Comparison of ENCODE assay signal across 8 mouse cellular contexts in the genomic region with DNA sequence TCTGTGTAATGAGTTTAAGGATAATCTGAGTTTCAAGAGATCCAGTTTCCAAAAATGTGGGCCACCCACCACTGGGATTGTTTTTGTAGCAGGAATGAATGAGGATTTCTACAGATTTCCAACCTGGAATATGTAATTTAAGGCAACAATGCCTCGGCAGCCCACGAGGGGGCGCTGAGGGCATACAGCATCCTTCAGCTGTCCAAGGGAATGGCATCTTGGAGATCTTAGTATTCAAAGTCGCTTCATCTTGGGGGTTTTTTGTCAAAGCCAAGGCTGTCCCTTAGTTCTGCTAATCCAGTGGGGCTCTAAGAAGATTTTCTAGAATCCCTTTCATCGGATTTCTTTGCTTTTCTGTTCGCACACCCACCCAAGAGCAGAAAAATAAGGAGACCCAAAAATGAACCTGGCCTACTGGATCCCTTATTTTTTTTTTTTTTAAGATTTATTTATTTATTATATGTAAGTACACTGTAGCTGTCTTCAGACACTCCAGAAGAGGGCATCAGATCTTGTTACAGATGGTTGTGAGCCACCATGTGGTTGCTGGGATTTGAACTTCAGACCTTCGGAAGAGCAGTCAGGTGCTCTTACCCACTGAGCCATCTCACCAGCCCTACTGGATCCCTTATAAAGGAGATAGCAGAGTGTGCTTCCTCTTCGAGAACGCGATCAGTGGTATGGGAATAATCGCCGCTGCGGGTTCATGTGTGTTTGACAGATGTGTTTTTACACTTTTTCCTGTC. TPM values are rescaled to one million over a fixed set of nuclear protein-coding genes. Genes with fewer than 3 reads are reported as not detected.
DNase-seq lines count a peak whose midpoint lies in the region; ATAC-seq and TF ChIP-seq lines count a peak whose summit lies in the region.

No protein-coding gene starts in this region.

- no peak overlapping the region for H3K9ac ChIP-seq in forebrain, postnatal 0 days
- no peak overlapping the region for H3K9ac ChIP-seq in forebrain, embryonic 16.5 days (replicated peaks; ENCODE audit: low read depth, low read length)
- H3K9ac ChIP-seq in MEL (ENCODE audit: control insufficient read depth, low read depth, low read length, poor library complexity, severe bottlenecking) = peak overlapping the region; percentile 58

- H3K4me3 ChIP-seq in forebrain, postnatal 0 days (ENCODE audit: low read depth, low read length) = no peak overlapping the region
- no peak overlapping the region for H3K4me3 ChIP-seq in forebrain, embryonic 16.5 days (replicated peaks; ENCODE audit: low read length)
- H3K4me3 ChIP-seq in MEL (ENCODE audit: control insufficient read depth in 1 of 2, insufficient read depth in 1 of 2, low read depth in 2 of 2, low read length in 2 of 2) = peak overlapping the region; percentile 64 to 67
- no peak overlapping the region for H3K4me3 ChIP-seq in spleen, adult 2 months (ENCODE audit: extremely low read depth, insufficient read depth, insufficient read length)

- peak; percentile 44 for ATAC-seq in forebrain, postnatal 0 days
- no peak for ATAC-seq in forebrain, embryonic 16.5 days

- 49% methylated on average over 13 of the region's 13 CpGs for WGBS in forebrain, postnatal 0 days
- WGBS in forebrain, embryonic 16.5 days = 49% methylated on average over 13 of the region's 13 CpGs
- WGBS in spleen, adult 2 months = 43% methylated on average over 13 of the region's 13 CpGs

- H3K4me2 ChIP-seq in forebrain, postnatal 0 days (ENCODE audit: low read depth) = no peak overlapping the region
- H3K4me2 ChIP-seq in forebrain, embryonic 16.5 days (ENCODE audit: low read length) = no peak overlapping the region

- DNase-seq in forebrain, postnatal 0 days = peak; percentile 88
- peak; percentile 84 for DNase-seq in MEL (ENCODE audit: low read depth, low spot score)
- DNase-seq in cerebellum, adult 9-10 months = peak; percentile 88
- peak; percentile 48 for DNase-seq in gastrocnemius, postnatal 14 days
- DNase-seq in layer of hippocampus, postnatal 36 days = peak; percentile 56 to 64
- DNase-seq in lung, postnatal 4 days = peak; percentile 62 to 76
- DNase-seq in spleen, adult 2 months (ENCODE audit: low read depth in 1 of 2, low spot score in 2 of 2) = peak in 1 of 2 experiments; percentile 46

- peaks cover 5% of the 10 kb centered on the region for H3K79me2 ChIP-seq in MEL (ENCODE audit: control insufficient read depth, insufficient read depth, low read length, poor library complexity)

- no peaks in the 10 kb centered on the region for H3K9me3 ChIP-seq in forebrain, postnatal 0 days (ENCODE audit: low read length)
- H3K9me3 ChIP-seq in forebrain, embryonic 16.5 days (ENCODE audit: control insufficient read depth, low read length) = no peaks in the 10 kb centered on the region
- no peaks in the 10 kb centered on the region for H3K9me3 ChIP-seq in MEL (replicated peaks; ENCODE audit: insufficient read depth, low read length)

- H3K4me1 ChIP-seq in forebrain, postnatal 0 days (ENCODE audit: insufficient read depth) = no peaks in the 10 kb centered on the region
- H3K4me1 ChIP-seq in forebrain, embryonic 16.5 days (replicated peaks; ENCODE audit: control insufficient read depth, insufficient read depth, low read length) = peaks cover 4% of the 10 kb centered on the region; the same call in 1 of the 2 replicates
- H3K4me1 ChIP-seq in MEL (ENCODE audit: control insufficient read depth in 1 of 2, insufficient read depth in 2 of 2, low read length in 2 of 2) = peaks cover 2 to 3% of the 10 kb centered on the region in 2 experiments; a peak in 2 of 4 replicates
- no peaks in the 10 kb centered on the region; the same call in 1 of the 2 replicates for H3K4me1 ChIP-seq in spleen, adult 2 months (ENCODE audit: control insufficient read depth, insufficient read depth, insufficient read length)

- H3K27me3 ChIP-seq in forebrain, postnatal 0 days (ENCODE audit: insufficient read depth, low read length) = no peaks in the 10 kb centered on the region
- H3K27me3 ChIP-seq in forebrain, embryonic 16.5 days (replicated peaks; ENCODE audit: control insufficient read depth, insufficient read depth, low read length) = no peaks in the 10 kb centered on the region
- no peaks in the 10 kb centered on the region for H3K27me3 ChIP-seq in MEL (ENCODE audit: control insufficient read depth in 1 of 2, insufficient read depth in 2 of 2, low read length in 2 of 2)
- H3K27me3 ChIP-seq in spleen, adult 2 months (ENCODE audit: control insufficient read depth, insufficient read depth, low read length) = no peaks in the 10 kb centered on the region

- TF ChIP-seq POLR2A in MEL (IDR thresholded peaks at IDR 0.05; ENCODE audit: control insufficient read depth in 1 of 2, insufficient read depth in 1 of 2, low read depth in 1 of 2, low read length in 2 of 2, poor library complexity in 1 of 2) = no peak
- TF ChIP-seq POLR2A in spleen, adult 2 months (IDR thresholded peaks at IDR 0.05; ENCODE audit: low read depth, low read length) = no peak

- peaks cover 29% of the 10 kb centered on the region for H3K36me3 ChIP-seq in forebrain, postnatal 0 days (ENCODE audit: insufficient read depth)
- peaks cover 11% of the 10 kb centered on the region for H3K36me3 ChIP-seq in forebrain, embryonic 16.5 days (ENCODE audit: control insufficient read depth, insufficient read depth)
- peaks cover 2 to 3% of the 10 kb centered on the region in 2 experiments; a peak in 2 of 4 replicates for H3K36me3 ChIP-seq in MEL (ENCODE audit: control insufficient read depth in 1 of 2, insufficient read depth in 2 of 2, low read length in 2 of 2)
- peaks cover 12% of the 10 kb centered on the region for H3K36me3 ChIP-seq in spleen, adult 2 months (ENCODE audit: control insufficient read depth, insufficient read depth, low read length)

- peak; percentile 94 for TF ChIP-seq RAD21 in MEL (IDR thresholded peaks at IDR 0.05; ENCODE audit: low read depth, low read length)

- peak; percentile 96 for TF ChIP-seq CTCF in forebrain, postnatal 0 days (IDR thresholded peaks at IDR 0.05; ENCODE audit: low read depth)
- peak; percentile 90 to 94 (median 92) for TF ChIP-seq CTCF in MEL (IDR thresholded peaks at IDR 0.05 in 2 of 3, conservative IDR thresholded peaks at IDR 0.05 in 1 of 3; ENCODE audit: control insufficient read depth in 1 of 3, insufficient read depth in 1 of 3, low read depth in 2 of 3, low read length in 3 of 3, poor library complexity in 1 of 3, severe bottlenecking in 1 of 3)
- TF ChIP-seq CTCF in spleen, adult 2 months (IDR thresholded peaks at IDR 0.05; ENCODE audit: extremely low read depth, insufficient read depth, insufficient read length, insufficient replicate concordance) = peak; percentile 91; the same call in 1 of the 2 replicates

- no peak for TF ChIP-seq EP300 in MEL (IDR thresholded peaks at IDR 0.05; ENCODE audit: low read depth in 1 of 2, low read length in 2 of 2)

- no peak overlapping the region for H3K27ac ChIP-seq in forebrain, postnatal 0 days (ENCODE audit: low read depth, low read length)
- no peak overlapping the region for H3K27ac ChIP-seq in forebrain, embryonic 16.5 days (ENCODE audit: low read length)
- H3K27ac ChIP-seq in MEL (ENCODE audit: control insufficient read depth, low read depth, low read length) = peak overlapping the region; percentile 54
- peak overlapping the region; percentile 21; the same call in 1 of the 2 replicates for H3K27ac ChIP-seq in spleen, adult 2 months (ENCODE audit: insufficient read depth, low read length)

- intact Hi-C loops in gastrocnemius, postnatal 14 days (cut with DNase I; ENCODE audit: low total_unique reads) = loop anchor here (5.0 kb wide), 1 partner anchor 52 kb away; no protein-coding TSS in a partner anchor

TF ChIP-seq in MEL, 35 proteins besides CTCF, POLR2A, EP300 and RAD21 (continues in another document):
- TF ChIP-seq BHLHE40 (IDR thresholded peaks at IDR 0.05; ENCODE audit: borderline replicate concordance, low read depth, low read length) = no peak
- TF ChIP-seq MAX (IDR thresholded peaks at IDR 0.05; ENCODE audit: low read length) = 0 out of 2 replicates have a peak, but pooled peaks have one; percentile 2
- TF ChIP-seq SIN3A (IDR thresholded peaks at IDR 0.05; ENCODE audit: low read length) = peak; percentile 66; the same call in 1 of the 2 replicates
- TF ChIP-seq HCFC1 (IDR thresholded peaks at IDR 0.05; ENCODE audit: low read depth, low read length) = 0 out of 2 replicates have a peak, but pooled peaks have one; percentile 37

RNA-seq across cellular contexts. Expression of gene Hectd4, which starts 4.5 kb away (rescaled TPM):
- 75.6 and 107 TPM in 2 replicates for total RNA-seq in forebrain, postnatal 0 days (2014; rRNA removed)
- 8.3 and 14.0 TPM in 2 replicates for polyA plus RNA-seq in forebrain, postnatal 0 days (2015; fragmentation: Nextera tagmentation; extraction: Ambion mirVana)
- polyA plus RNA-seq in forebrain, embryonic 16.5 days (2015; fragmentation: Nextera tagmentation; extraction: Ambion mirVana) = 18.2 and 20.1 TPM in 2 replicates
- total RNA-seq in MEL (2012; rRNA removed) = 6.9 and 7.0 TPM in 2 replicates
- 10 to 100 TPM in 1 of 2 experiments, not detected in 1; 10.8 TPM for polyA plus RNA-seq in MEL (2012; ENCODE audit: insufficient read depth in 1 of 2, insufficient read length in 2 of 2, low read depth in 1 of 2, low replicate concordance in 2 of 2, missing spikeins in 1 of 2)
- 10 to 100 TPM; 11.3 to 11.5 TPM for total RNA-seq in gastrocnemius, postnatal 14 days (2021)
- total RNA-seq in layer of hippocampus, postnatal 36 days (2021) = 100 to 1,000 TPM; 172 to 181 TPM
- 28.1 and 28.4 TPM in 2 replicates for polyA plus RNA-seq in spleen, adult 2 months (2012; rRNA removed)

RNA-seq across cellular contexts. Expression of gene Rpl6, which starts 11.3 kb away (rescaled TPM):
- 672 and 863 TPM in 2 replicates for total RNA-seq in forebrain, postnatal 0 days (2014; rRNA removed)
- polyA plus RNA-seq in forebrain, postnatal 0 days (2015; fragmentation: Nextera tagmentation; extraction: Ambion mirVana) = 359 and 435 TPM in 2 replicates
- polyA plus RNA-seq in forebrain, embryonic 16.5 days (2015; fragmentation: Nextera tagmentation; extraction: Ambion mirVana) = 361 and 392 TPM in 2 replicates
- total RNA-seq in MEL (2012; rRNA removed) = 2,653 and 2,779 TPM in 2 replicates
- 1,000 to 10,000 TPM in 1 of 2 experiments, 100 to 1,000 TPM in 1; 850 to 2,901 TPM for polyA plus RNA-seq in MEL (2012; ENCODE audit: insufficient read depth in 1 of 2, insufficient read length in 2 of 2, low read depth in 1 of 2, low replicate concordance in 2 of 2, missing spikeins in 1 of 2)
- total RNA-seq in gastrocnemius, postnatal 14 days (2021) = 100 to 1,000 TPM; 596 to 649 TPM
- 100 to 1,000 TPM; 453 to 485 TPM for total RNA-seq in layer of hippocampus, postnatal 36 days (2021)
- 281 and 293 TPM in 2 replicates for polyA plus RNA-seq in spleen, adult 2 months (2012; rRNA removed)

RNA-seq across cellular contexts. Expression of gene Ptpn11, which starts 24.4 kb away (rescaled TPM):
- total RNA-seq in forebrain, postnatal 0 days (2014; rRNA removed) = 49.1 and 60.9 TPM in 2 replicates
- polyA plus RNA-seq in forebrain, postnatal 0 days (2015; fragmentation: Nextera tagmentation; extraction: Ambion mirVana) = 21.4 and 25.5 TPM in 2 replicates
- polyA plus RNA-seq in forebrain, embryonic 16.5 days (2015; fragmentation: Nextera tagmentation; extraction: Ambion mirVana) = 22.5 and 23.8 TPM in 2 replicates
- total RNA-seq in MEL (2012; rRNA removed) = 41.4 and 46.5 TPM in 2 replicates
- 10 to 100 TPM; 43.6 to 55.0 TPM for polyA plus RNA-seq in MEL (2012; ENCODE audit: insufficient read depth in 1 of 2, insufficient read length in 2 of 2, low read depth in 1 of 2, low replicate concordance in 2 of 2, missing spikeins in 1 of 2)
- total RNA-seq in gastrocnemius, postnatal 14 days (2021) = 10 to 100 TPM; 62.2 to 62.4 TPM
- 10 to 100 TPM; 96.8 to 96.9 TPM for total RNA-seq in layer of hippocampus, postnatal 36 days (2021)
- polyA plus RNA-seq in spleen, adult 2 months (2012; rRNA removed) = 17.3 and 18.9 TPM in 2 replicates

Comparison
In these comparisons a context has a peak if more than half of its experiments do, and no peak if none do; other contexts are left out.
1. H3K27ac ChIP-seq: peak in MEL (single experiment) and spleen, adult 2 months (single experiment); none in forebrain, postnatal 0 days (single experiment) and forebrain, embryonic 16.5 days (single experiment).
2. H3K4me3 ChIP-seq: peak in MEL (2 of 2); none in forebrain, postnatal 0 days (single experiment), forebrain, embryonic 16.5 days (single experiment) and spleen, adult 2 months (single experiment).
3. Peak in every context shown above with its lines, with median percentiles within 50 percentile points of each other: CTCF ChIP-seq.